Mouse (Mus musculus): ENCODE data around the gene Tmem150c.

Gene Tmem150c

GRCm38 (mm10) chr5:100097967-100098366 lies 61.6 kb downstream of the Tmem150c start:
- DNase-seq (ENCODE audit: low spot score in 2 of 2), result no peak

GRCm38 (mm10) chr5:100096955-100097354 lies 62.7 kb downstream of the Tmem150c start:
- no peak for DNase-seq (ENCODE audit: low spot score in 2 of 2)

- DNase-seq (ENCODE audit: low spot score in 2 of 2), result no peak
Observed at GRCm38 (mm10) chr5:100091602-100092001, 68.0 kb downstream of the Tmem150c start.

- DNase-seq (ENCODE audit: low spot score in 2 of 2), result no peak
Observed at GRCm38 (mm10) chr5:100091263-100091594, 68.4 kb downstream of the Tmem150c start.

GRCm38 (mm10) chr5:100090515-100091262 lies 68.9 kb downstream of the Tmem150c start:
- DNase-seq (ENCODE audit: low spot score in 2 of 2), result no peak

- no peak for DNase-seq (ENCODE audit: low spot score in 2 of 2)
Observed at GRCm38 (mm10) chr5:100085097-100085496, 74.5 kb downstream of the Tmem150c start.

GRCm38 (mm10) chr5:100083953-100084562 lies 75.5 kb downstream of the Tmem150c start:
- no peak for DNase-seq (ENCODE audit: low spot score in 2 of 2)

- DNase-seq (ENCODE audit: low spot score in 2 of 2), result no peak
Observed at GRCm38 (mm10) chr5:100082006-100082405, 77.6 kb downstream of the Tmem150c start.

- no peak for DNase-seq (ENCODE audit: low spot score in 2 of 2)
Observed at GRCm38 (mm10) chr5:100079931-100080275, 79.7 kb downstream of the Tmem150c start.

- DNase-seq (ENCODE audit: low spot score in 2 of 2), result peak in 1 of 2 experiments; percentile 28
Observed at GRCm38 (mm10) chr5:100079040-100079930, 80.3 kb downstream of the Tmem150c start.

- no peak for DNase-seq (ENCODE audit: low spot score in 2 of 2)
Observed at GRCm38 (mm10) chr5:100074571-100074970, 85.0 kb downstream of the Tmem150c start.

- DNase-seq (ENCODE audit: low spot score in 2 of 2), result no peak
Observed at GRCm38 (mm10) chr5:100072557-100072956, 87.1 kb downstream of the Tmem150c start.

GRCm38 (mm10) chr5:100071541-100071940 lies 88.1 kb downstream of the Tmem150c start:
- no peak for DNase-seq (ENCODE audit: low spot score in 2 of 2)

GRCm38 (mm10) chr5:100070255-100070654 lies 89.4 kb downstream of the Tmem150c start:
- DNase-seq (ENCODE audit: low spot score in 2 of 2), result peak; percentile 60 to 76

- no peak for DNase-seq (ENCODE audit: low spot score in 2 of 2)
Observed at GRCm38 (mm10) chr5:100069526-100069925, 90.1 kb downstream of the Tmem150c start.

- no peak for DNase-seq (ENCODE audit: low spot score in 2 of 2)
Observed at GRCm38 (mm10) chr5:100067579-100067978, 92.0 kb downstream of the Tmem150c start.

GRCm38 (mm10) chr5:100060876-100061275 lies 98.7 kb downstream of the Tmem150c start:
- DNase-seq (ENCODE audit: low spot score in 2 of 2), result no peak

GRCm38 (mm10) chr5:100059326-100059725 lies 100.3 kb downstream of the Tmem150c start:
- DNase-seq (ENCODE audit: low spot score in 2 of 2), result no peak

- no peak for DNase-seq (ENCODE audit: low spot score in 2 of 2)
Observed at GRCm38 (mm10) chr5:100058729-100059128, 100.9 kb downstream of the Tmem150c start.

GRCm38 (mm10) chr5:100057461-100058209 lies 102.0 kb downstream of the Tmem150c start:
- DNase-seq (ENCODE audit: low spot score in 2 of 2), result no peak

- DNase-seq (ENCODE audit: low spot score in 2 of 2), result no peak
Observed at GRCm38 (mm10) chr5:100055866-100056369, 103.7 kb downstream of the Tmem150c start.
